Mouse (Mus musculus): ENCODE results near the gene Pknox1. TPM values are rescaled to one million over a fixed set of nuclear protein-coding genes. Genes with fewer than 3 reads are reported as not detected.
"Not testable (repeated sequence)": the region's sequence is repeated elsewhere in the genome, so short reads cannot be mapped to it uniquely, and the experiment has no call there.

Gene Pknox1
- total RNA-seq, 2 experiments from 2014 or later: 19.0 to 23.0 TPM

DNA sequence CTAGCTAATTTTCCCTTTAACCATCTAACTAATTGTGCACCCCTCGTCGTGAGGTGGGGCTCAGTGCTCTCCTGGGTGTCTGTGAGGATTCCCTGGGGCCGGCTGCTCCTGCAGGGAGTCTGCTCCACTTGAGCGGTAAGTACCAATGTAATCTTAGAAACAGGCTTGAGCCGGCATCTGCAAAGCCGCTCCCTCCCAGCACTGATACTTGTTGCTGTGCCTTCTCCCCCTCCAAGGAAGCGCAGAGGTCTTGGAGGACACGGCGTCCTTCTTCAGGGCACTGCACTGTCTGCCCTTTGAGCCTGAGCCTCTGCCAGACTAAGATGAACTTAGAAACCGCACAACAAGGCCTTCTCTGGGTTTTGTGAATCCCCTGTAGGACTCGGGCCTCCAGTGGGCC is 26.3 kb downstream of the Pknox1 start:
- DNase-seq (ENCODE audit: low spot score in 2 of 2): no peak

DNA sequence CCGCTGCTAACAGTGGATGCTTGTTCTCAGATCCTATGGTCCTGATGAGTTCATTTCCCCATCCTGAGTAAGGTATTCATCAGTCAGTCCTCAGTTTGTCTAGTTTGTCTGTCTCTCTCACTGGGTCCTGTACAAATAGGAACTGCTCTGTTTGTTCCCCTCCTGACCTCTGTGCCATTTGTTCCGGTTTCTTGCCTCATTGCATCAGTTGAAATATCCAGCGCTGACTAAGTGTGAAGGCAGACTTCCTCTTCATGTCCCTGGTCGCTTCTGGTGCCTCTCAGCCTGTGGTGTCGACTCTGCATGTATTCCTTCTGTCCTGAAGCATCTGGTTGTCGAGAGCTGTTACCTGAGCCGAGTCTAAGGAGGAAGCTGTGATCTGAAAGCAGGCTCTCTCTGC is 30.1 kb downstream of the Pknox1 start:
- no peak for DNase-seq (ENCODE audit: low spot score in 2 of 2)

DNA sequence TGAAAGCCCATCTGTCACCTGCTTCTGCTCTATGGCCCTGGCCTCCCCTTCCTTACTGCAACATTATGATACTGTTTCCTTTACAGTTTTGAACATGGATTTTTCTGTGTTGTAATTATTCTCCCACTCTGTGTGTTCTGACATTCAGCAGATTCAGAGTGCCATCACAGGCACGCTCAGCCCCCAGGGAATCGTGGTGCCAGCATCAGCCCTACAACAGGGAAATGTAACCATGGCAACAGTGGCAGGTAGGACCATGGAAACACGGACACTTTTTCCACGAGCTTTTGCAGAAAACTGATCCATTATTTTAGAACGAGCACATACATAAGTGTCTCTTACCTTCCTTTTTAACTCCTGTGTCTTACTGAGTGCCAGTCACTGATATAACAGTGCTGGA is 30.5 kb downstream of the Pknox1 start:
- DNase-seq (ENCODE audit: low spot score in 2 of 2): no peak

DNA sequence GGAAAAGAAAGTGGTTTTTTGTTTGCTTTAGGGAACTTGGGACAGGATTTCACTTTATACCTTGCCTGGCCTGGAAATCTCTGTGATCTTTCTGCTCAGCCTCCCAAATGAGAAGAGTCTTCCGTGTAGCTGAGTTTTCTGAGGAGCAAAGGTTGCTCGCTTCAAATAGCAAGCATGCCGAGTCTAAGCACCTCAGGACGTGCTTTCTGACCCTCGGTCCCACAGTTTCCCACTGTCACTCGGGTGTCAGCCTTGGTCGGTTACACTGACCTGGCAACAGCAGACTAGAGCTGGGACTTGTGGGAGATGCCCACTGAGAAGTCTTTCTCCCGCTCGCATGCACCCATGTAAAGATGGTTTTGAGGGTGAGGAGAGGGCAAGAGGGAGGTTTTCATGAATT is 33.4 kb downstream of the Pknox1 start:
- DNase-seq (ENCODE audit: low spot score in 2 of 2): no peak

DNA sequence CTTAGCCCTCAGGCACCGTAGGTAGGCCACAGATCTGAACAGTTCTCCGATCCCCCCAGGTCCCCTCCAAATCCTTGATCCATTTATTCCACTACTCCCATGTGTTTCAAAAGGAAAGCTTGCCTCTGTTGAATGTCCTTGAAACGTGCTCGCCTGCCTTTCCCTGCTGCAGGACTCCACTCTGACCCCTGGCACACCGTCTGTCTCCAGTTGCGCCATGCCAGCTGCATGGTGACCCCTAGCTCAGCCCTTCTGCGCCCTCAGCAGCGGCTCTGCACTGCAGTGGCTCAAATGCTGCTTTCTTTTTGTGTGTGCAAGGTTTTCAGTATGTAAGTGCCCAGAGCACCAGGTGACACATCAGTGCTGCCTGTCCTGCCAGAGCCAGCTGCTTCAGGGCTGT is 34.1 kb downstream of the Pknox1 start:
- DNase-seq (ENCODE audit: low spot score in 2 of 2): no peak

DNA sequence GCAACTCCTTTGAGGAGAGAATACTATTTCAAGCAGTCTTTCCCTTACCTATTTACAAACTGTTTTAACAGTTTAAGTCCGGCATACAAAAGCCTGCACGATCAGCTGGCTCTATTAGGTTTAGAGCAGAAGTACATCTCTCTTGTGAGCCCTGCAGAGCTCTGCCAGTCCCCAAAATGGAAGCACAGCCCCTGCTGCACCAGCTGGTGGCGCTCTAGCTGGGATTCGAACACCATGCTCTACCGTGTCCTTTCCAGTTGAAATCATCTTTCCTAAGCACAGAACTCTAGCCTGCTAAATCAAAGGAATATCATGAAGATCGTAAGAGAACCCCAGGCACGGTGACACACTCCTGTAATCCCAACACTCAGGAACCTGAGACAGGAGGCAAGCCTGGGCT is 41.9 kb downstream of the Pknox1 start:
- DNase-seq (ENCODE audit: low spot score in 2 of 2): no peak

DNA sequence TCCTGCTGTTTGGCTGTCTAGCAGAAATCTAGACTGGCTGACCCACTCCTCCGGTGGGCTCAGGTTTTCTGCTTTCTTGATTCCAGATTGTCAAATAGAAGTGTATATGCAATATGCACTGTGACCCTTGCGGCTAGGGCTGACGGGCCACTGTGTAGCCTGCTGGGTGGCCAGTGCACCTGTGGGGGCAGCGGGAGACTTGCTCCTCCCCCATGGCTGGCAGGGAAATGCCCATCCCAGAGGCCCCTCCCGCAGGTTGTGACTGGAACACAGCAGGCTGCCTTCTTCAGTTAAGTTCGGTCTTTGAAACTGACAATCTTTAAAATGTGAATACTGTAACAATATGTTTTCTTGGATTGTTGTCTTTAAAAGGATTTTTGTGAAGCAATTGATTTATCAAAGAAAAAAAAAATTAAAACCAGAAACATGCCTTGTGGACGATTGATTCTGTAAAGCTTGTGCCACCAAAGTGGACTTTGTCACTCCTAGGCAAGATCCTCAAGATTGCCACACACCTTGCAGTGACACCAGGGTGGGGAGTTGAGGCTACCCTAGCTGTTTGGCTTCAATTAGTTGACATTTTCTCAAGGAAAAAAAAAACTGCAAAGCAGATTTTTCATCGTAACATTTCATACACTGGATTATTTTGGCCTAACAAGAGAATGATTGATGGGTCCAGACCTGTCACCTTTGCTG is 42.9 kb downstream of the Pknox1 start:
- DNase-seq (ENCODE audit: low spot score in 2 of 2): no peak

DNA sequence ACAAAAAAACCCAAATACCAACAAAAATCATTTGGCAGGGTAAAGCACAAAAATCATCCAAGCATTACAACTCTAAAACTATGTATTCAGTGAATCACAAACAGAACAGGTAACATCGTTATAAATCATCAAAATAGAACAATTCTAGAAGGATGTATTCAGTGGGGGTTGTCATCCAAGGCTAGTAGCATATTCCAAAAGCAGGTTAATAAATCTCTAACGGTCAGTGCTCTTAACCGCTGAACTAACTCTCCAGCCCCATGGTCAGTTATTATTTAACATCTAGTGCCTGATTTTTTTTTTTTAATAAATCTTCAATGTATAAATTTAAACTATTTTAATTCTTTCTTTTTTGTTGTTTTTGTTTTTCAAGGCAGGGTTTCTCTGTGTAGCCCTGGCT is 44.6 kb downstream of the Pknox1 start:
- DNase-seq (ENCODE audit: low spot score in 2 of 2): not testable (repeated sequence)

DNA sequence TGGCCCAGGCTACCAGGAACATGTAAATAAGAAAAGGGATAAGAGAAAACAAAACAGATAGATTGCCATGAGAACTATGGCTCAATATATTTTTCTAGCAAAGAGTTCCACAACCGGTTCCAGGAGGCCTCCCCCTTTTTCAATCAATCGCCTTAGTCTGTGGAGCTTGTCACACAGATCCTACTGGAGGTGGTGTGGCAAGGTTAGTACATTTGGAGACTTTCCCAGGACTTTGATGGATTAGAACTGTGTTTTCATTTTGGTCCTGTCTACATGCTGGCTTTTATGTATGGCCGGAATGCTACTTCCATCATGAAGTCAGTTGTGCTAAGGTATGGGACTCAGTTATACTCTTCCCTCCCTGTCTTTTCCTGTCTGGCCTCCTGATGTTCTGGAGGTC is 45.4 kb downstream of the Pknox1 start:
- DNase-seq (ENCODE audit: low spot score in 2 of 2): no peak

DNA sequence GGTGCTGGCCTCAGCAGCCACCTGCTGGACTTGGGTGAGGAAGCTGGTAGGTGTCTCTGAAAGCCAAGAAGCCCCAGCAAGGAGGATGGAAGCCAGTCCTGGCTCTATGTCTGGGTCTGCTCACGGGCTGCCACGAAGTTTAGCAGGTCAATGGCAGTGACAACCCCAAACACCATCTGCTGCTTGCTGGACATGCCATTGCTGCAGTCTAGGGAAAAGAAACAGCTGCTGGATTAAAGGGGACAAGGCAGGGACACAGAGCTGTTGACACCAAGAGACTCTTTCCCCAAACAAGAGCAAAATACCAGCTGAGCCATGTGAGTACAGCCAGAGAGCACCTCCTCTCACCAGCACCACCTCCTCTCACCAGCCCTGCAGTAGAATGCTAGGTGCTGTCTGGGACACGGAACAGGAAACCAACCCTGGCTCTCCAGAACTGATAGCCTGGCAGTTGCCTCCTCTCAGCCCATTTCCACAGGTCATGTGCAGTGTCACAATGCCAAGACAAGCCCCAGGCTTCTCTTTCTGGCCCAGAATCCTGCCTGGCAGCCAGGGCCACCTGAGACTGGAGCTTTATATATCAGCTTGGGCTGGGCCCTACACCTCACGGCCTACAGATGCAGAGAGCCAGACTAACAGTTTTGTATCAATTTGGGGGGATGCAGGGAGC is 48.7 kb downstream of the Pknox1 start:
- DNase-seq (ENCODE audit: low spot score in 2 of 2): no peak

DNA sequence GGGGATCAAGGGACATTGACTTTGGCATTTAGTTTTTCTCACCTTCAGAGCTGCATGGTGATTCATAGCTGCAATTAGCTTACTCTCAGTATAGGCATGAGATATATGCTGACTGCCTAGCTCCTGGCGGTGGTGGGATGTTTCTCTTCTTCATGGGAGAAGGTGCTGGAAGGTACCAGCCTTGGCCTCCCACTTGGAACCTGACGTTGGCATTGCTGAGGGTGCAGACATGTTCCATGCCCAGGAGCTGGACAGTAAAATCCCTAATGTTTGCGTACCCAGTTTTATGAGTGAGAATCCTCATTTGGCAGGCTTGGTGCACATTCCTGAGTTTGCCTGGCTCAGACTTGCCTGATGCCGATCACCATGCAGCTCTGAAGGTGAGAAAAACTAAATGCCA is 58.6 kb downstream of the Pknox1 start:
- DNase-seq (ENCODE audit: low spot score in 2 of 2): no peak

DNA sequence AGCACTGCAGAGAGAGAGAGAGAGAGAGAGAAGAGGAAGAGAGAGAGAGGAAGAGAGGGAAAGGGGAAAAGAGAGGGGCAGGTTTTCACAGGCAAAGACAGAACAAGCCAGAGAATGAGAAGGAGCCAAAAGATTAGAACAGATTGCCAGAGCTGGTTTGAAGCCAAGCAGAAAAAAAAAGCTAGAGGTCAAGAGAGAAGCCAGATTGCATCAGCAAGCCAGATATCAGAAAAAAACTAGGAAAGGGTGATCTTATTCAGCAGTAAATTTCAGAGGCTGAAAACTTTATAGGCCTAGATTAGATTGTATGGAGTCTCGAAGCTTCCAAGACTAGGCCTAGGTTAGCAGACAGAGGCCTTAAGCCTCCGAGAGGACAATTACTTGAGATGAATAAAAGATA is 63.4 kb downstream of the Pknox1 start:
- DNase-seq (ENCODE audit: low spot score in 2 of 2): no peak

DNA sequence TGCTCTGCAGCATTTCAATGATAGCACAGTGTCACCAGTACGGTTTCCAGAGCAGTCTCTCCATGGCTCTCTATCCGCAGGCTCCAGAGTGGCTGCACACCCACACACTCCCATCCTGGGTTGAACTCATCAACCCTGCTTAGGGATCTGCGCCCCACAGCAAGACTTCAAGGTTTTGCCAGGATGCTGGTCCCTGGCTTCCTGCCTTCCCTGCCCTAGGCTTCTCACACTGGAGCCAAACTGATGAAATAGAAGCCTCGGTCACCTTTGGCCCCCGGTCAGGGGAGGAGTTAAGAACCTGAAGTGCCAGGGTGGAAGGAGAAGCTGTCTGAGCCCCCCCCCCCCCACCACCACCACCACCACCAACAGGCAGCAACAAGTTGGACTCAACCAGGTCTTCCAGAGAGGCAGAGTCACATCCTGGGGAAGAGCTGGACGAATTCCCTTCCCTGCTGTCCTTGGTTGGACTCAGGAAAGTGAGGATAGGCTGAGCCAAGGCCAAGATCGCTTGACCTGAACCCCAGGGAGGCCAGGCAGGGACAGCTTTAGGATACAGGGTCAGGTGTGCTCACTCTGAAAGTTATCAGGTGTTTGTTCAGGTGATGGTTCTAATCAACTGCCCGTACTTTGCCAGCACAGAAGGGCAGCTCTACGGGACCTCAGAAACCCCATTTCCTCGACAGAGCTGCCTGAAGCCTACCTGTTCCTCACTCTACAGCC is 66.7 kb downstream of the Pknox1 start:
- DNase-seq (ENCODE audit: low spot score in 2 of 2): no peak

DNA sequence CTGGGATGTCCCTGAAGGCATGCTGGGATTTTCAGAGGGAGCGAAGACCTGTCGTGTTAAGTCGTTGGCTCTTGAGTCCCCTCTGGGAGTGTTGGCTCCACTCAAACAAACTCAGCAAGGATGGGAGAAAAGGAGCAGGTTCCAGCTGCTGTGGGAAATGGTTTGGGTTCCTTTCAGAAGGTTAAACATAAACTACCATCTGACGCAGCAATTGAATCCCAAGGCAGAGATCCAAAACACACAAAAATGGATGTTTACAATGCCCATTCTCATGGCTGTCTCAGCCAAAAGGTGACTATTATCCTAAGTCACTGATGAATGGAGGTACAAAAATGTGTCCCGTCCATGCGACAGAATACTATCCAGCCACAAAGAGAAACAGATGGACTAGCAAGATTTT is 68.5 kb downstream of the Pknox1 start:
- no peak for DNase-seq (ENCODE audit: low spot score in 2 of 2)

DNA sequence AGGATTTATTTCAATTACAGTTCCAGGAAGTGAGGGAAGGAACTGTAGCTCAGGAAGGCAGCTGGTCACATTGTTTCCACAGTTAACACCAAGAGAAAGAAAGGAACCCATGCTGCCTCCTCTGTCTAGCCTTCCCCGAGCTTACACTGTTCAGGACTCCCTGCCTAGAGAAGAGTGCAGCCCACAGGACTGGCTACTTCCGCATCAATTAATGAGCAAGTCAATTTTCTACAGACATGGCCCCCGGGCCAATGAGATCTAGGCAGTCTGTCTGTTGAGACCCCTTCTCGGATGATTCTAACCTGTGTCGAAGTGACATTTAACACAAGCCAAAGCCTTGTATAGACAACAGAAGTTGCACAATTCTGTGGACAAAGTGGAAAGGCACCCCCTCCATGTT is 70.4 kb downstream of the Pknox1 start:
- DNase-seq (ENCODE audit: low spot score in 2 of 2): no peak

DNA sequence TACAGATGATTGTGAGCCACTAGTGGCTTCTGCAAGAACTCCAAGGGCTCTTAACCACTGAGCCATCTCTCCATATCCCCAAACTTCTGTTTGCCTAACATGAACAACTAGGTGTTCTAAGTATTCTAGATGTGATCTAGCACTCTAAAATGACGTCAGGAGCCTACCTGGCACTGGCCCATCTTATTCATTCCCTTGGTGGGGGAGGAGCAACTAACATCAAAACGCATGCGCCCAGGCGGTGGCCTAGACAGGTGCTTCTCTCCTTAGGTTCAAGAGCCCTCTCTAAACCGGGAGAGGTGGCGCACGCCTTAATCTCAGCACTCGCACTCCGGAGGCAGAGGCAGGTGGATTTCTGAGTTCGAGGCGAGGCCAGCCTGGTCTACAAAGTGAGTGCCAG is 71.2 kb downstream of the Pknox1 start:
- DNase-seq (ENCODE audit: low spot score in 2 of 2): no peak

DNA sequence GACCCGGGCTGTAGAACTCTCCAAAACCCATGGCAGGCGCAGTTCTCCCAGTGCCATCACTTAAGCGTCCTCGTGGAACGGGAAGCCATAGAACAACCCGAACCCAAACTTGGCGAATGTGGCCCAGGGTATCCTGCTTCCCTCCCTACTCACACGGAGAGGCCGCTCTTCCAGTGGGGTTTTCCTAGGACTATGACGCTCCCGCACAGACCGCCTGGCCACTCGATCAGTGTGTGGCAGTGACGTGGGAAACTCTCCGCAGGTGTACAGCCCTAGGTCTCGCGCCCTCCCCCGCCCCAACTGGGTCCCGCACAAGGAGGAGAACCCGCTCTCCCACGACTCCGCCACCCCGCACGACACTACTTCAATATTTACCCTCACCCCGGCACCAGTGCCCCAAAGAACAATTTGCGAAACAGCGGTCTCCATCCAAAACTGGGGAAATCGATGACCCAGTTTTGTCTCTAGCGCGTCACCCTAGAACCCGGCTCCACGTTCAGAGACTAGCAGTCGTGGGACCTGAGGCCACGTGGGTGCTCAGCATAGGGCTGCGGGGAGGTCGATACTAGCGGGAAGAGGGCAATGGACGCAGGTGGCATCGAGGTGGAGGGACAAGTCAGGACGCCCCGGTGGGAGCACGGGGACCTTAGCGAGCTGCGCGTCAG is 71.9 kb downstream of the Pknox1 start:
- DNase-seq (ENCODE audit: low spot score in 2 of 2): no peak

DNA sequence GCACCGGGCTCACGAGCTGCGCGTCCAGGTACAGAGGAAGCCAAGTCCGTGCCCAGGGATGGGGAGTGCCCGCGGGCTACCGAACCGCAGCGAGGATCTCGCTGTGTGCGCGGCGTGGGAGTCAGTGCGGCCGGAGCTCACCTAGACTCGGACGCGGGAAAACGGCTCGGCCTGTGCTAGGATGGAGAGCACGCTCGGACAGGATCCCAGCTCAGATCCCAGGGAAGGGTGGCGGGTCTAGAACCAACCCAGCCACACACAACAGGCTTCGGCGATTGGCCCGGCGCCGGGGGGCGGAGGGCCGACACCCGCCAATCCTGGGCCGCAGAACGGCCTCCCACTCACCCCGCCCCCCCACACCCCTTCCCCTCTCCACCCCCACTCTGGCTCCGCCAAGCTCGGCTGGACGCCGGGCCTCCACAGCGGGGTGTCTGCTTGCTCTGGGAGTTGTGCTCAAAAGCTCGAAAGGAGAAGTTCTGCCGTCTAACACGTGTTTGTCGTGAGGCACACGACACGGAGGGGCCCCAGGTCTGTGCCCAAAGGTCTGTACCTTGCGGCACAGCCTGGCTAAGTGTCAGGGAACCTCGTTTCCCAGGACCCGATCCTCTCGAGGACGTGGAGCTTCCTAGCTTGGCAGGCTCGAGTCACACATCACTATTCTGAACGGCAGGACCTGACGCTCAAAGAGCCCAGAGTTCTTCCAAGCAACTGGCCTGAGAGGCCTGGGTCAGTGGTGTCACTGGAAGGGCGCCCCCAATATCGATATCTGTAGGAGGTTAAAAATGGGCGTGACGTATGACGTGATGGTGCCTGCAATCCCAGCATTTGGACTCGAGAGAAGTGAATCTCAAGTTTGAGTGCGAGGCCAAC is 72.6 kb downstream of the Pknox1 start, which contains the start of gene Cbs:
Cbs (minus strand) TSS at position 297 of the 870 bp plus-strand sequence.
- DNase-seq (ENCODE audit: low spot score in 2 of 2): peak; percentile 70 to 72

DNA sequence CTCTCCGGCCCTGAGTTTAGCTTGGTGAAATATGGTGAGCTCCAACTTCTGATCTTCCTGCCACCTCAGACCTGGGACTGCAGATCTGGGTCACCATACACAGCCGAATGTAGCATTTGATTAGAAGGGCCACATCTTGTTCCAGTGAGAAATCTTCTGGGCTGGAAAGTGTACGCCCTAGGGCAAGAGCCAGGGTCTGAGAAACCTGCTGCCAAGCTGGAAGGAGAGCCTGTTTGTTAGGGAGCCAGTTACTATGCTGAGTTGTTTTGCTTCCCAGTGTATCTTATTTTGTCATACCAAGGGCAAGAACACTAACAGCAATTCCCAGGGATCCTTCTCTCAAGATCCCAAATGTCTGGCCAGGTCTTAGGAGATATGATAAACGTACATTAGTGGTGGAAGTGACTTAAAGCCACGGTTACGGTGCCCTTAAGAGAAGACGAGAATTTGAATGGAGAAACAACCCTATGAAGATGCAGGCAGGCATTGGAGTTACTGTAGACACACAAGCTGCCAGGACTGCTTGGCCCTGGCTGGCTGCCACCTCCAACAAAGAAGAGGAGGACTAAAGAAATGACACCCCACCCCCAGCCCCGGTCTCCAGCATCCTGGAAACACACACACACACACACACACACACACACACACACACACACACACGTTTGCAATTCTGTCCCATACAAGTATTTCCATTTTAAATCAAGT is 73.5 kb downstream of the Pknox1 start:
- no peak for DNase-seq (ENCODE audit: low spot score in 2 of 2)

DNA sequence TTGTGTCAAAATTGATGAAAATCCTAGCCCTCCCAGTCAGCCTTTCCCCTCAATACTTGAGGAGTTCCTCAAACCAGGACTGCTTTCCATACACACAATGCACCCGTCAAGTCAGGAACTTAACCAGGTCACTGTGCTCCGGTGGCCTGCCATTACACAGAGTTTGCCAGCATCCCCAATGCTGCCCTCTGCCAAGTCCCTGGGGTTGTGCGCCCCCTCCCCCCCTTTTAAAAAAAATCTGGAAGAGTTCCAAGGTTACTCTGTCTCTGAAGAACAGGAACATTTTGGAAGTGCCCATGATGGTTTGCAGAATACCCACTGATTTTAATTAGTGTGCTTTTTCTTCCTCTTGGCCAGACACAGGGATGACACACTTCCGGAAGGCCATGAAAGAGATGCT is 75.1 kb downstream of the Pknox1 start:
- DNase-seq (ENCODE audit: low spot score in 2 of 2): no peak

Data from adrenal gland, adult 18-20 months (tissue).